Mouse (Mus musculus): ENCODE data around the gene Ngef.
"Not testable (repeated sequence)": the region's sequence is repeated elsewhere in the genome, so short reads cannot be mapped to it uniquely, and the experiment has no call there.

The Ngef gene

GRCm38 (mm10) chr1:87475076-87475895 lies 98.4 kb downstream of the Ngef start:
- DNase-seq (ENCODE audit: extremely low spot score, low spot score), result peak; percentile 24

GRCm38 (mm10) chr1:87472576-87472975 lies 101.1 kb downstream of the Ngef start:
- DNase-seq (ENCODE audit: extremely low spot score, low spot score), result no peak

GRCm38 (mm10) chr1:87471914-87472313 lies 101.8 kb downstream of the Ngef start:
- DNase-seq (ENCODE audit: extremely low spot score, low spot score), result no peak

DNA sequence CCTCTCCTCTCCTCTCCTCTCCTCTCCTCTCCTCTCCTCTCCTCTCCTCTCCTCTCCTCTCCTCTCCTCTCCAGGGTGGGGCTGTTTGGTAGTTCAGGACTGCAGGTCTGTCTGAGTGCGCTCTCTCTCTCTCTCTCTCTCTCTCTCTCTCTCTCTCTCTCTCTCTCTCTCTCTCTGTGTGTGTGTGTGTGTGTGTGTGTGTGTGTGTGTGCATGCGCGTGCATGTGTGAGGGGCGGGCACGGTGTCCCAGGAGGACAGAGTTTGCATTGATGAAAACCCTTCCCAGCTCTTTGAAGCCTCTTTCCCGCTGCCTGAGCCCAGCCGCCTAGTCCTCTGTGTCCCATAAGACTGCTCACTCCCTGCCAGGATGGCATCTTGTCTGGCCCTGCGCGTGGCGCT lies 103.7 kb downstream of the Ngef start, which contains the start of gene Snorc:
TSS of gene Snorc (plus strand) at position 301 of the 400 bp plus-strand sequence.
- DNase-seq (ENCODE audit: extremely low spot score, low spot score), result not testable (repeated sequence)

- DNase-seq (ENCODE audit: extremely low spot score, low spot score), result no peak
Observed at GRCm38 (mm10) chr1:87468321-87468720, 105.3 kb downstream of the Ngef start.

- no peak for DNase-seq (ENCODE audit: extremely low spot score, low spot score)
Observed at GRCm38 (mm10) chr1:87467469-87467868, 106.2 kb downstream of the Ngef start.

- not testable (repeated sequence) for DNase-seq (ENCODE audit: extremely low spot score, low spot score)
Observed at GRCm38 (mm10) chr1:87459856-87460255, 113.8 kb downstream of the Ngef start.

DNA sequence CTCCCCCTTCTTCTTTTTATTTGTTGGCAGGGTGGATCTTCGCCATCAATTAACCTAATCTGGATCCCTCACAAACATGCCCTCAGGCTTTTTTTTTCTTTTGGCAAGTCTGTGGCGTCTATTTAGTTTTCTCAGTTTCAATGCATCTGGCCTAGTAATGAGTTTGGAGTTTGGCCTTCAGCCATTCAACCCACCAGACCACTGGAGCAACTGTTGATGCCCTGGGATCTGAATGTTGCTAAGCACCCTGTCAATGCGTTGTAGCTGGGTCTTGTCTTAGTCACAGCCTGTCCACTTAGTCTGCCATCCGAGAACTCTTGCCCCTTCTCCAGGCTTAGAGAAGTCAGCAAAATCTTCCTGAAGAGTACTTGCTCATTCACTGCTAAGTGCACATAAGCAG lies 115.6 kb downstream of the Ngef start:
- DNase-seq (ENCODE audit: extremely low spot score, low spot score), result no peak

- no peak for DNase-seq (ENCODE audit: extremely low spot score, low spot score)
Observed at GRCm38 (mm10) chr1:87456425-87456824, 117.2 kb downstream of the Ngef start.

GRCm38 (mm10) chr1:87449432-87449831 lies 124.2 kb downstream of the Ngef start:
- DNase-seq (ENCODE audit: extremely low spot score, low spot score), result no peak

DNA sequence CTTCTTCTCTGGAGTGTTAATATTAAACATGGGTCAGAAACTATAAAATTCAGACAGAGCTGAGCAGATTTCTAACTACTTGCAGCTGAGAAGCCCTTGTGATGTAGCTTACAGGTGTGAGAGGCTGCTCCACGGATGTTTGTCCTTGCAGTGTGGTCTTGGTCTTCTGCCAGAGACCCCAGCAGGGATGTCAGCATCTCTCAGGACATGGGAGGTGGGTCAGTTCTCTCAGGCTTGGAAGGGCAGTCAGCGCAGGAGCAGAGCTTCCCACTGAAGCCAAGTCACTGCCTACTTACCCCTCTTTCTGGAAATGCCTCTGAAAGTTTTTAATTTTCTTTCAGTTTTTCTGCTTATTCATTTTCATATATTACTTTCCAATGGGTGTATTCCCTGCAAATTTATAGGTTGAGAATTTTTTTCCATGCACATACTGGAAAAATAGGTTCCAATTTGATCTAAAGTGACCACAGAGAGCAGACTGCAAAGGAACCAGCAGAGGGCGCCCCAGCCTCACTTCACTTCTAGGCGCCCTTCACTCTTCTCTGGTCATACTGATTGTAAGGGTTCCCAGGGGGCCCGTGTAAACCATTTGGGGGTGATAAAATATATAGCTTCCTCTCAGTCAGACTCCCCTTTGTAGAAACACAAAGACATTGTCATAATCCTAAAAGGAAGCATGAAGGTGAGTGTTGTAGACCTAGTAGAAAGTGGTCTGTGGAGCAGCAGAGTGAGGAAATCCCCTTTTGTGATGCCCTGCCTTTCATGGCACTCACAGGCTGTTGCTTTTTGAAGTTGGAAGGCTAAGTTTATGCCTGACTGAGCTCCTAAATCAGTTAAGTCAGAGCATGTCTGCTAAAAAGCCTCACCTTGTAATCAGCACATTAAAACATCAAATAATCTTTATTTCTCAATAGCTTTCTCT lies 126.2 kb downstream of the Ngef start:
- DNase-seq (ENCODE audit: extremely low spot score, low spot score), result peak; percentile 55

DNA sequence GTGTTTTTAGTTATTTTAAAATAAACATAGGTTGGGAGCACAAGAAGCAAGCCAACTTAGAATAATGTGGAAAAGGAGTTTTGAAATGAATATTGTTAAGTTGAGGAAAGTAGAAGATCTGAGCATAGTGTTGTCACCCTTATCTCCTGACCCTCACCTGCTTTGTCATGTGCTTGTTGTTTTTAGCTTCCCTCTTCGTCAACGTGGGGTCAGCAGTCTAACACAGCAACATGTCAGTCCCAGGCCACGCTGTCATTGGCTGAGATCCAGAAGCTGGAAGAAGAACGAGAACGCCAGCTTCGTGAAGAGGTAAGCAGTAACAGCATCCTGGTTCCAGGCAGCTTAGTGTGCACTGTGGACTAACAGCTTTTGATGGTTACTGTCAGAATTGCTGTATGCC lies 137.1 kb downstream of the Ngef start:
- DNase-seq (ENCODE audit: extremely low spot score, low spot score), result no peak

- DNase-seq (ENCODE audit: extremely low spot score, low spot score), result no peak
Observed at GRCm38 (mm10) chr1:87435125-87435524, 138.5 kb downstream of the Ngef start.
